Mouse (Mus musculus) forebrain, postnatal 0 days (tissue): Measurements from ENCODE around the gene Mb21d2. TPM values are rescaled to one million over a fixed set of nuclear protein-coding genes. Genes with fewer than 3 reads are reported as not detected.

Experiments
- ATAC-seq: fragments of 200-750 bp; cut with Nextera tagmentation; 2 replicates; pipeline ENCODE4 v1.8.0; 2017; ENCODE audit warnings: mild to moderate bottlenecking, moderate library complexity
- DNase-seq: peaks from one replicate; pipeline ENCODE4 v3.0.0-alpha.2; 2015
- H3K27ac ChIP-seq: fragments of 300-500 bp; sonication (generic); 2 replicates; pipeline ENCODE4 v1.5.1; 2014; ENCODE audit warnings: low read depth, mild to moderate bottlenecking, antibody characterized with exemption, low read length, moderate library complexity, mixed read lengths
- H3K27me3 ChIP-seq: fragments of 300-500 bp; sonication (generic); 2 replicates; pipeline ENCODE4 v1.6.1; 2014; ENCODE audit warnings: mild to moderate bottlenecking, low read length, mixed read lengths; ENCODE audit not compliant: insufficient read depth
- H3K36me3 ChIP-seq: fragments of 300-500 bp; sonication (generic); 2 replicates; pipeline ENCODE4 v1.6.1; 2014; ENCODE audit warnings: mild to moderate bottlenecking, moderate library complexity; ENCODE audit not compliant: insufficient read depth
- H3K4me1 ChIP-seq: fragments of 300-500 bp; sonication (generic); 2 replicates; pipeline ENCODE4 v1.6.1; 2014; ENCODE audit warnings: antibody characterized with exemption; ENCODE audit not compliant: insufficient read depth
- H3K4me2 ChIP-seq: fragments of 300-500 bp; sonication (generic); 2 replicates; pipeline ENCODE4 v1.6.1; 2014; ENCODE audit warnings: low read depth, mild to moderate bottlenecking, moderate library complexity
- H3K4me3 ChIP-seq: fragments of 300-500 bp; sonication (generic); 2 replicates; pipeline ENCODE4 v1.5.1; 2014; ENCODE audit warnings: low read depth, low read length, mixed read lengths
- H3K9ac ChIP-seq: fragments of 300-500 bp; sonication (generic); 2 replicates; pipeline ENCODE4 v1.6.1; 2014; ENCODE audit warnings: mild to moderate bottlenecking
- H3K9me3 ChIP-seq: fragments of 300-500 bp; sonication (generic); 2 replicates; pipeline ENCODE4 v1.6.1; 2016; ENCODE audit warnings: low read length
- CTCF ChIP-seq: sonication (generic); IDR thresholded peaks from 2 replicates; pipeline ENCODE4 v1.5.1; 2016; ENCODE audit warnings: antibody characterized with exemption, control low read depth, low read depth
- WGBS: fragments of 180-500 bp; shearing (Covaris S2); extraction: QIAGEN DNeasy Blood & Tissue Kit; methylation state at CpG from one replicate; pipeline ENCODE4 v1.1.7; 2014; 5-methylcytosine and 5-hydroxymethylcytosine counted together
- polyA plus RNA-seq: library from polyadenylated mRNA; unstranded; fragments of >200 nt; fragmentation: Nextera tagmentation; extraction: Ambion mirVana; gene quantifications from 2 replicates; pipeline ENCODE4 v1.2.1, GENCODE M21; 2015
- total RNA-seq: library from RNA; depleted of rRNA; stranded (reverse); fragments of >200 nt; gene quantifications from 2 replicates; pipeline ENCODE4 v1.2.3, GENCODE M21; 2014; rRNA removed

Mb21d2 gene
- total and polyA plus RNA-seq, 2 experiments from 2014 or later = 15.8 to 45.3 TPM

DNA sequence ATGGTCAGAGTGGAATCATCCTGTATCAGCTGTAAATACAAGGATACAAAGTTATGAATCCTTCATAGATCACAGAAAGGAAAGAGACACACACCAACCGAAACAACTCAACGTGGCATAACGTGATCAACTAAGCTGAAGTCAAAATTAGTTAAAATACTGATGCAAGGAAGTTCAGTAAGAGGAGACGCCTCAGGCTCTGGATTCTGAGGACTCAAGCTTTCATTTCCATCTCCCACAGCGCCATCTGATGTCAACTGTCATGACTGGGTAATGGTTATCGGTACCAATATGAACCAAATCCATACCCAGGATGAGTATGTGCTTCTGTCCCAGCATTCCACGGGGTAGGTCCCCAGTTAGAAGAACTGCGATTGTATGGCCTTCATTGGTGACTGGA lies 104.7 kb downstream of the Mb21d2 start:
- H3K9me3 ChIP-seq = no peaks in the 10 kb centered on the region
- no peak for DNase-seq
- 93% methylated on average over 8 of the region's 8 CpGs for WGBS
- H3K4me3 ChIP-seq = no peak overlapping the region
- no peak for TF ChIP-seq CTCF
- H3K4me2 ChIP-seq = no peak overlapping the region
- H3K9ac ChIP-seq = no peak overlapping the region
- no peaks in the 10 kb centered on the region for H3K27me3 ChIP-seq
- no peaks in the 10 kb centered on the region for H3K4me1 ChIP-seq
- H3K27ac ChIP-seq = no peak overlapping the region
- H3K36me3 ChIP-seq = peaks cover 16% of the 10 kb centered on the region
- no peak for ATAC-seq

DNA sequence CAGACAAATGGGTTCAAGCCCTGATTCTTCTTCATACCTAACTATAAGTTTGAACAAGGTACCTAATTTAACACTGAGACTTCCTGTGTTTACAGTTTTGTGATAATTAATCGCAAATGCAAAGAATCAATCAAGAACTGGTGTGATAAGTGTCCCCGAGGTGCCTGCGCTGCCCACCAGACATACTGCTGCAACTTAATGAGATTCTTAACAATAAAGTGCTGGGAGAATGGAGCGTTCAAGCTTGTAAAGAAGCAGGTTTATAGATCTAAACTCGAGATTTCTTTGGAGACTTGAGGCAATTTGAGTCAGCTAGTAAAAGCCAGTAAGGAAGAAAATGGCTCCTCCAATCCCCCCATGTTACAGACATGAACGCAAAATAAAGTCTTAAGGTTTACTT lies 107.7 kb downstream of the Mb21d2 start:
- ATAC-seq (no peak), DNase-seq (no peak)
- Histone ChIP-seq H3K4me3 (no peak overlapping the region), H3K4me2 (no peak overlapping the region), H3K36me3 (peaks cover 3% of the 10 kb centered on the region; the same call in 1 of the 2 replicates), H3K9ac (no peak overlapping the region), H3K4me1 (no peaks in the 10 kb centered on the region), H3K27ac (no peak overlapping the region), H3K27me3 (no peaks in the 10 kb centered on the region), H3K9me3 (no peaks in the 10 kb centered on the region)
- TF ChIP-seq CTCF = no peak
- 66% methylated on average over 6 of the region's 6 CpGs for WGBS

GRCm38 (mm10) chr16:28818749-28819285 lies 110.7 kb downstream of the Mb21d2 start:
- Histone ChIP-seq H3K4me1 (no peaks in the 10 kb centered on the region), H3K4me2 (no peak overlapping the region), H3K9me3 (no peaks in the 10 kb centered on the region), H3K9ac (no peak overlapping the region), H3K27ac (no peak overlapping the region), H3K36me3 (no peaks in the 10 kb centered on the region), H3K4me3 (no peak overlapping the region), H3K27me3 (no peaks in the 10 kb centered on the region)
- no peak for ATAC-seq
- 18% methylated on average over 5 of the region's 5 CpGs for WGBS
- no peak for DNase-seq
- TF ChIP-seq CTCF = no peak

DNA sequence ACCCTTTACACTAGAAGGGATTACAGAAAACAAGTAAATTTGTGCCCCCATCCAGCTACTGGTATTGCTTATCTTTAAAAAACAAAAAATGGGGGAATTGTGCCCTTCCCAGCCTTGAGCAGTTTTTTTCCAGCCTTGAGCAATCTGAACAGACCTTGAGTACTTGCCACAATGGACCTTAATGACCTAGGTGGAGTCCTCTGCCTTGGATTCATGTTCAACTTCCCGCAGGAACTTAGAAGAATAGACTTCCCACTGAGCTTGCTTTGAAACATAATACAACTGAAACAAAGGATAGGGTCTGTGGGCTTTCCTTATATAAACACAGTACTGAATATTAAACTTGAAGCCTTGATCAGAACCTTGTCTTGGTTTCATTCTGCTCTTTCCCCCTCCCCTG lies 116.2 kb downstream of the Mb21d2 start:
- ATAC-seq = no peak
- no peak overlapping the region for H3K9ac ChIP-seq
- no peak overlapping the region for H3K4me2 ChIP-seq
- H3K9me3 ChIP-seq = no peaks in the 10 kb centered on the region
- H3K4me3 ChIP-seq = no peak overlapping the region
- H3K4me1 ChIP-seq = no peaks in the 10 kb centered on the region
- no peak for DNase-seq
- no peak overlapping the region for H3K27ac ChIP-seq
- H3K27me3 ChIP-seq = no peaks in the 10 kb centered on the region
- WGBS = 93% methylated on average over 1 of the region's 1 CpGs
- H3K36me3 ChIP-seq = no peaks in the 10 kb centered on the region
- no peak for TF ChIP-seq CTCF

- TF ChIP-seq CTCF = no peak
- ATAC-seq (no peak), DNase-seq (no peak)
- no peak overlapping the region for H3K4me2 ChIP-seq
- 19% methylated on average over 1 of the region's 1 CpGs for WGBS
- H3K36me3 ChIP-seq = no peaks in the 10 kb centered on the region
- no peak overlapping the region for H3K27ac ChIP-seq
- no peaks in the 10 kb centered on the region for H3K4me1 ChIP-seq
- H3K4me3 ChIP-seq = no peak overlapping the region
- no peaks in the 10 kb centered on the region for H3K9me3 ChIP-seq
- no peak overlapping the region for H3K9ac ChIP-seq
- no peaks in the 10 kb centered on the region for H3K27me3 ChIP-seq
Observed at GRCm38 (mm10) chr16:28809089-28809488, 120.4 kb downstream of the Mb21d2 start.

GRCm38 (mm10) chr16:28793115-28793514 lies 136.4 kb downstream of the Mb21d2 start:
- DNase-seq (peak; percentile 73), ATAC-seq (peak; percentile 66; the same call in 1 of the 2 replicates)
- Histone ChIP-seq H3K4me1 (no peaks in the 10 kb centered on the region), H3K36me3 (no peaks in the 10 kb centered on the region), H3K9ac (no peak overlapping the region), H3K9me3 (no peaks in the 10 kb centered on the region), H3K27me3 (no peaks in the 10 kb centered on the region), H3K4me2 (no peak overlapping the region), H3K27ac (no peak overlapping the region), H3K4me3 (no peak overlapping the region)
- 7% methylated on average over 4 of the region's 4 CpGs for WGBS
- TF ChIP-seq CTCF = peak; percentile 82

Other genes starting within 250 kb of the Mb21d2 start
- gene Fgf12, start 176.6 kb downstream of the Mb21d2 start, total RNA-seq = 57.4 and 70.2 TPM in 2 replicates
- gene Fgf12, start 176.6 kb downstream of the Mb21d2 start, polyA plus RNA-seq = 48.6 and 50.1 TPM in 2 replicates